9 mouse cellular contexts compared by ENCODE assay signal in the genomic region with DNA sequence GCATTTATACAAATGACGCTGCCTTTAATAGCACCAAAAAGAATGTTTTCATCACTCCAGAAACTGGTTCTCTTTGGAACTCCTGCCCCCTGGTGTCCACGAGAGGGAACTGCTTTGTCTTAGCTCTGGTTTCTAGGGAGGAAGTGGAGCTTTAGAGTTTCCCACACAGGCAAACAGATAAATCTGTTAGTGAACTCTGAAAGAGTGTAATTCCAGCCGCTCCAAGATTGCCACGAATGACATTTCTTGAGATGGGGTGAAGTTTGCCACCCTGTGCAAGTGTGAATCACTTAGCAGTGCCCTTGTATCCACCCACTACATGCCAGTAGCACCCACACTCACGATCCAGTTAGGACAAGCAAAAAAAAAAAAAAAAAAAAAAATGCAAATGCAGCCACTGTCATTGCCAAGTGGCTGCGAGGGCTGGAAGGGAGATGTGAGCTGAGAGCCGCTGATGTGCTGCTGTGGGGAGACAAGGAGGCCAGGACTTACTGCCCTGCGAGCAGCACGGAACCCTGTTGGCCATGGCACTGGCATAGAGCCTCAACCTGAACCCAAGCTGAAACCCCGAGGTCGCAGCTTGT. TPM values are rescaled to one million over a fixed set of nuclear protein-coding genes. Genes with fewer than 3 reads are reported as not detected.
DNase-seq lines count a peak whose midpoint lies in the region; ATAC-seq and TF ChIP-seq lines count a peak whose summit lies in the region.
"Had no signal": no experiment of that assay in that cellular context is flagged by ENCODE, and none has a peak within 500 bp of the region (broad histone marks: within the 10 kb centered on the region; RNA-seq: fewer than 3 reads in every experiment).

No protein-coding gene starts in this region.

- ATAC-seq in erythroblast, adult 5-6 weeks (replicated peaks; ENCODE audit: low FRiP score, poor library complexity, severe bottlenecking), result peak; percentile 86

- no peak overlapping the region for H3K27ac ChIP-seq in bone marrow macrophage, adult 2 months (ENCODE audit: insufficient read depth, low read depth, low read length)
- H3K27ac ChIP-seq in layer of hippocampus, adult 2 months, result 0 out of 2 replicates have a peak overlapping the region, but pooled peaks have one; percentile 0

- peak overlapping the region; percentile 37 for H3K4me3 ChIP-seq in bone marrow macrophage, adult 2 months (ENCODE audit: insufficient read depth, low read length)
- no peak overlapping the region for H3K4me3 ChIP-seq in layer of hippocampus, adult 2 months

- no peak for TF ChIP-seq CTCF in bone marrow macrophage, adult 2 months (IDR thresholded peaks at IDR 0.05; ENCODE audit: low read depth, low read length)
- TF ChIP-seq CTCF in layer of hippocampus, adult 2 months (conservative IDR thresholded peaks at IDR 0.05), result peak; percentile 95

- H3K4me1 ChIP-seq in bone marrow macrophage, adult 2 months (ENCODE audit: control insufficient read depth, insufficient read depth, low read length), result peaks cover 19% of the 10 kb centered on the region

- TF ChIP-seq POLR2A in bone marrow macrophage, adult 2 months (IDR thresholded peaks at IDR 0.05; ENCODE audit: borderline replicate concordance, low read depth, low read length), result no peak

- intact Hi-C loops in heart, postnatal 25 days (cut with DNase I), result loop anchor here (1.0 to 5.0 kb wide), 4 partner anchors 47 to 180 kb away; no protein-coding TSS in a partner anchor

- peak; percentile 63 for DNase-seq in MEL-GATA-1-ER (ENCODE audit: extremely low read depth, low read depth)
- peak; percentile 35 for DNase-seq in heart, postnatal 25 days (ENCODE audit: low spot score)
- DNase-seq in layer of hippocampus, adult 2 months (ENCODE audit: low spot score in 2 of 2), result peak; percentile 72 to 79
- DNase-seq in lung, postnatal 14 days, result peak; percentile 73
- DNase-seq in right cerebral cortex, adult 2 months (ENCODE audit: low spot score in 2 of 2), result peak; percentile 81 to 84
- peak; percentile 58 to 66 for DNase-seq in urinary bladder, postnatal 4 days (ENCODE audit: low spot score in 2 of 2)

RNA-seq across cellular contexts. Expression of a gene that starts 0.7 kb away (rescaled TPM):
- not detected in 2 replicates for polyA plus RNA-seq in bone marrow macrophage, adult 2 months (2012; ENCODE audit: insufficient read depth, insufficient read length, missing spikeins)
- total RNA-seq in erythroblast, adult 5-6 weeks (2015; ENCODE audit: low replicate concordance), result not detected in 2 replicates
- total RNA-seq in erythroblast, adult 5-6 weeks (2017; ENCODE audit: low replicate concordance), result not detected in 2 replicates
- not detected for total RNA-seq in heart, postnatal 25 days (2021)
- not detected for total RNA-seq in layer of hippocampus, adult 2 months (2021)
- polyA plus RNA-seq: stomach, embryonic 14.5 days had no signal

RNA-seq across cellular contexts. Expression of a gene that starts 30.2 kb away (rescaled TPM):
- not detected in 2 replicates for polyA plus RNA-seq in bone marrow macrophage, adult 2 months (2012; ENCODE audit: insufficient read depth, insufficient read length, missing spikeins)
- not detected in 2 replicates for total RNA-seq in erythroblast, adult 5-6 weeks (2015; ENCODE audit: low replicate concordance)
- not detected in 2 replicates for total RNA-seq in erythroblast, adult 5-6 weeks (2017; ENCODE audit: low replicate concordance)
- total RNA-seq in heart, postnatal 25 days (2021), result not detected
- not detected for total RNA-seq in layer of hippocampus, adult 2 months (2021)
- polyA plus RNA-seq: stomach, embryonic 14.5 days had no signal
